Mouse (Mus musculus) right cerebral cortex, adult 18-20 months (tissue): ENCODE measurements at regions not wholly inside any gene's neighbourhood (a gene's known extent, or its start where the extent isn't known, plus 50 kb on each side); places are given as distances from the start of the nearest gene placed in this dataset.
A peak's percentile ranks its signal among the peaks of the same experiment; 100 is the strongest.

ENCODE experiments used
- DNase-seq: peaks from one replicate; pipeline ENCODE4 v3.0.0; 2022; ENCODE audit warnings: mixed read lengths

DNA sequence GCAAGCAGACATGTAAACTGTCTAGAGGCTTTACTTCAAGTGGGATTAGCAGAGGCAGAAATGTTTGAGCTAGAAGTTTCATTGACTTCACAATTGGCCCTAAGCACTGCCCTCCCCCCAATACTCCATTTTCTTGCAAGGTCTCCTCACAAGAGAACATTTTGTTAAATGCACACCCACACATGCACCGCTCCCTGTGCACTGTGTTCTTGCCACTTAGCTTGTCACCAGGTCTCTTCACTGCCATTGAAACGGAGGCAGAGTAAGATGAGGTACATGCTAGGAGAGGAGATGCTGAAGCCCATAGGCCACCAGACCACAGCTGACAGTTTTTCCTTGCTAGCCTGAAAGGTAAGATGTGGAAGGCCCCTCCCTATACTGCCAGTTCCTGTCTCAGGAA, 53.0 kb upstream of the Lars2 start:
- peak; percentile 25 for DNase-seq
